Mouse (Mus musculus): ENCODE results near the gene Vapa.

Vapa gene

DNA sequence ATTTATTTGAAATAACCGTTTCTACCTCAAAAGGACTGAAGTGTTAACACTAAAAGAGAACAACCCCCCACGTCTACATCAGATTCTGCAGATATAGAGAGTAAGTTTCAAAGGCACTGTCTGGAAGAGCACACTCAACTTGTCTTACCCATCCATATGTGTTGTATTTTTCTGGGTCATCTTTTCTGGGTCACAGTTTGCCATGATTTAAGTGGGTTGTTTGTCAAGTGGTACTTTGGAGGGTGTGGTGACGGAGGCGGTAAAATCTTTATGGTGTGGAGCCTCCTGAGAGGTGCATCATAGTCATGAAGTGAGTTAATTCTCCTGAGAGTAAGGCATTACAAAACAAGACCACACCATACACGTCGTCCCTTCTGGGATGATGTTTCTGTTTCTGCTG, 12.2 kb upstream of the Vapa start:
- DNase-seq (ENCODE audit: low read depth, low spot score) = no peak

DNA sequence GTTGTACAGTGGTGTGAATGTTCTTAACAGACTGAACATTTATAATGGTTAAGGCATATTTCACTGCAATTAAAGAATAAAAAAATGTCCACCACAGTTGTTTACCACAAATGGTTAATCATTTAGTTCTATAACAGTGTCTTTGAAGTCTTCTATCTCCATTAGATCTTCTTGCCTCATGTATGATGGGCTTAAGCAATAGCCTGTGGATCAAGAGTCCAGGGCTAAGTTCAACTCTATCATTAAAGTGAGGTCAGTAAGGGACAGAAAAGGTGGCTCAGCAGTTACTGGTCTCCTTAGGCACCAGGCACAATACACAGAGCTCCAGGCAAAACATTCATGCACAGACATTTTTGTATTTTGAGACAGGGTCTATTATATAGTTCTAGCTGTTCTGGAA, 9.8 kb upstream of the Vapa start:
- no peak for DNase-seq (ENCODE audit: low read depth, low spot score)

GRCm38 (mm10) chr17:65618431-65618830, 5.1 kb upstream of the Vapa start:
- no peak for DNase-seq (ENCODE audit: low read depth, low spot score)

DNA sequence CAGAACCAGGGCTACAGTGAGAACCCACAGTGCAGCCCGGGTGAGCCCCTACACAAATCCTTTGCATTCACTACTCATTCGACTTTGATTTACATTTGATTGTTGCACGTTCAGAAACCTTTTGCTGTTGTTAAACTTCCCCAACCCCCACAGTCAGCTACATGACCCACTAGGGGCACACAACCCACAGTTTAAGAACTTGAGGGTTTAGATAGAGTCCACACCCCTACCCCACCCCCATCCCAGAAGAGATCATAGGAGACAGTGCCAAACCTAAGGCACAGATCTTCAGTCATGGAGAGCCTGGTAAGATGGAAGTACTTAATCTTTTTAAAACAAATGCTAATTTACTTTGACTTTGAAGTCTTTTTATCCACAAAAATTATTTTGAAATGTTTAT, 2.3 kb upstream of the Vapa start:
- DNase-seq (ENCODE audit: low read depth, low spot score) = no peak

DNA sequence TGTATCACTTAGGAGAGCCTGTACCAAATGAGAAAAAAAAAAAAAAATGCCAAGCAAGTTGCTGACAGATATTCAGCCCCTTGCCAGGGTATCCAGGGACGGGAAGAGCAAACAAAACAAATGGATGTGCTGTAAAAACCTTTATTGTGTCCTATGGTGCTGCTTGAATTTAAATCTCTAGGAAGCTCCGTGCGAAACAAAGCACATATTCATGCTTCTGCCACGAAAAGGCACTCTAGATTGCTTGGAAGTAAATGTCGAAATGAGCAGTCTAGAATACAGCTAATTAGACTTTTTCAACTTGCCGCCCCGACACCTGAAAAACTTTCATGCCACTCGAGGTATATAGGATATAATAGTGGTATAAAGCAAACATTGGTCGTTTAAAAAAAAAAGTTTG, 1.1 kb upstream of the Vapa start:
- DNase-seq (ENCODE audit: low read depth, low spot score) = no peak

GRCm38 (mm10) chr17:65613142-65613462, 253 bp downstream of the Vapa start:
- no peak for DNase-seq (ENCODE audit: low read depth, low spot score)

- DNase-seq (ENCODE audit: low read depth, low spot score) = peak; percentile 50
Observed at GRCm38 (mm10) chr17:65612391-65613141, 789 bp downstream of the Vapa start.

DNA sequence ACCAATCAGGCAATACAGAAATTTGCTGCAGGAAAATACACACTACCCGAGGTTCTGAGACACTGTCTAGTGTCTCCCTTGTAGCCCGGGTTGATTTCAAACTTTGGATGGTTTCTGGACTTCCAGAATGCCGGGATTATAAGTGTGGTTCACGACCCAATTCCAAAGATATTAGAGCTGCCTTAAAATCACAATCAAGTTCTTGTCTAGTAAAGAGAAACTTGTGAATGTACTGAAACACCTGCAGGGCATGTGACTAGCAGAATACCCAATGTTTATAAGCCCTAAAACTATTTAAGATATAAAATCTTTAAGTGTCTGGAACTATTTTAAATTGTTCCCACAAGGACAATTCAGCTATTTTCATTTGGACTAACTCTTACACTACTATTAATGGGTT, 1.6 kb downstream of the Vapa start:
- DNase-seq (ENCODE audit: low read depth, low spot score) = no peak

DNA sequence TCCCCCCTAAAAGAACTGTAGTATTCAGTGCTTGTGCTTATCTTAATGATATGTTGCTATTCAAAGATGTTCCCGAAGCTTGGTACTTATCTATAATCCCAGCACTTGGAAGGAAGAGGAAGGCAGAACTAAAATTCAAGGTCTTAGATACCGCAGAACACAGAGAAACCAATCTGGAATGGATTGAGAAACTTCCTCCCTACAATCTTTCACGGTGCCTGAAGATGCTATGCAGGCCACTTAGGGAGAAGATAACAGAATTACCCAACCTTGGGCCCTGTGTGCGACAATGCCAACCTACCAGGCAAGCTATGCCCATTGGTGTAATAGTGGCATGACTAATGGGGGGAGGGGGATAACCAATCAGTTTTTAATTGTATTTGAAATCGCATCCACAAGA, 4.6 kb downstream of the Vapa start:
- no peak for DNase-seq (ENCODE audit: low read depth, low spot score)

DNA sequence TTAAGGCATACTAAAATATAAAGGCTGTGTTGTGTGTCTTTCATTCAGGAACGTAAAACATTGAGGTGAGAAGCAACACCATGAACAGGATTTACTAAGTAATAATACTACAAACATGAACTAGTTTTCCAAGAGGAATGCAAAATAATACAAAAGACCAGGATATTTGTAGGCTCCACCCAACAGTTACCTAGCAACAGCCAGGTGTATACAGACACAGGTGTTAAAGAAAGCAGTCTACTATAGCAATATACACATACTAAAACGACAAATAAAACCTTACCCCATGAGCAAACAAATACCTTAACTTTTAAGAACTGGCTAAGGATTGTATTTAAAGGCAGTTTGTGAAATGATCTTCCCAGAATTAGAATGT, 5.1 kb downstream of the Vapa start:
- no peak for DNase-seq (ENCODE audit: low read depth, low spot score)

DNA sequence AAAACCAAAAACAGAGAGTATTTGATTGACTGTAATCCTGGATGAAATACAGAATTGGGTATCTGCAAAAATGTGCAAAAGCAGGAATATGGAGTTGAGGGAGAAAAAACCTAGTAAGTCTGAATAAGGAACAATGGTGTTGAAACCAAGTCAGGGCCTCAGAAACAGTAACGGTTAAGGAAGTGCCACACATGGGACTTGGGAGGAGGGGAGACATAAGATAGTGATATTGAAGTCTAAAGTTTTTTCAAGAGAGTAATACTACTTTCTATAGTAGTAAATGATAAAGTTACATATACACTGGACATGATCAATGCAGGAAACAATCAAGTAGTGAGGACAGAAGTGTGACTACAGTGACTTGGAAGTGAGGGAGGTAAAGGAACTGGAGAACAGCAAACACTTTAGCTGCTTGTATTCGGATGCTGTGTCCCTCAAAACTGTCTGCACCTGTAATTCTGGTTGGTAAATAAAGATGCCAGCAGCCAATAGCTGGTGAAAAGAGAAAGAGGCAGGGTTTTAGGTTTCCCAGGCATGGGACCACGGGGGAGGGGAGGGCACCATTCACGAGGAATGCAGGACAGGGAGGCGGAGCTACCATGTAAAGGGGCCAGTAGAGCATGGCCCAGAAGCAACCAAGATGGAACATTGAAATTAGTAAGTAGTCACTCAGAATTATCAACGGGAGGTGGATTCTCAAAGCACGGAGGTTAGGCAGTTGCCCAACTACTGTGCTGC, 5.6 kb downstream of the Vapa start:
- no peak for DNase-seq (ENCODE audit: low read depth, low spot score)

DNA sequence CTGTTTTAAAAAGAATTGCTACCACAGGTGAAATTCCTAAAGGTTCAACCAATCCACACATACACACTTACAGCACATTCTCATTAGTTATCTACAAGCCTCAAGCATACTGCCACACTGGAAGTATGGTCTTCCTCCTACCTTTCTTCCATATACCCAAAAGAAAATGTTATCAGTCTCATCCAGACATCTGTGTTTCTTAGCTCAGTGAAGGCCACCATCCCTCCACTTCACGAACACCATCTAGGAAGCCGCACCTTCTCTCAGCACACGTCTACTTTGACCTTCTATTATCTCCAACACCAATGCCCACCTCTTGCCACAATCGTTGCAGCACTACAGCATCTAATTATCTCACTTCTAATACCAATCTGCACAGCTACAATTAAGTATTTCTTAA, 7.3 kb downstream of the Vapa start:
- no peak for DNase-seq (ENCODE audit: low read depth, low spot score)

GRCm38 (mm10) chr17:65604892-65605291, 8.5 kb downstream of the Vapa start:
- DNase-seq (ENCODE audit: low read depth, low spot score) = no peak

DNA sequence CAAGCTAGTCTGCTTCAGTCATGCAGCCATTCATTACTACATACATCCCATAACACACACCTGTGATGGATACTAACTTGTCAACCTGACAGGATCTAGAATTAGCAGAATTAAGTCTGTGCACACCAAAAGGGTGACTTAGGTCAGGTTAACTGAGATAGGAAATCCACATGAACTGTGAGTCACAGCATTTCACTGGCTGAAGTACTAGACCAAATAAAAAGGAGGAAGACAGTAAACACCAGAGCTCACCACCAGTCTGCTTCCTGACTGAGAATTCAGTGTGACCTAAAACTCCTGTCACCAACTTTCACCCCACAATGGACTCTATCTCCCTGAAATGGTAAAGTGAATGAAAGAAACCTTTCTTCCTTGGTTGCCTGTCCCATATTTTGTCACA, 9.0 kb downstream of the Vapa start:
- DNase-seq (ENCODE audit: low read depth, low spot score) = no peak

DNA sequence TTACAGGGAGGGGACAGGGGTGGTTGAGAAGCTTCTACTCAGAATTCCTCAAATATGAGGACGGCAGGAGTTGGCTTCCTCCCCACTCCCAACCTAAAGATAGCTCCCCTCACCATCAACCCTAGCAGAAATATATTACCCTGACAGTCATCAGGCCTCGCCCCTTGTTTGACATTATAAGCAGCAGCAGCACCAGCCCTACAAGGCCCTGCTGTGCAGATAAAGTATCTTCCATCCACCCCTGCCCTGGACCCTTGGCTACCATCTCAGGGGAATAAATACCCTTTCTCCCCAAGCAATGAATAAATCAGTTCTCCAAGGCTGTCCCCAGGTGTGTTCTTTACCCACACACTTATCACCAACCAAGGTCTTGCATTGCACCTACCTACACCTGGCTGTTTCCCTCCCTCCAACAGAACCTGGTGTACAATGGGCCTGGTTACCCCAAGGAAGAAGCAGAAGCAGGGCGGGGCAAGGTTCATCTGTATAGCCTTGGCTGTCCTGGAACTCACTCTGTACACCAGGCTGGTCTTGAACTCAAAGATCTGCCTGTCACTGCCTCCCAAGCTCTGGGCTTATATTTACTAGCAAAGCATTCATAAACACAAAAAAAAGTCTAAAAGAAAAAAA, 15.4 kb downstream of the Vapa start:
- DNase-seq (ENCODE audit: low read depth, low spot score) = no peak

GRCm38 (mm10) chr17:65594687-65595086, 18.7 kb downstream of the Vapa start:
- DNase-seq (ENCODE audit: low read depth, low spot score) = no peak

- DNase-seq (ENCODE audit: low read depth, low spot score) = no peak
Observed at GRCm38 (mm10) chr17:65586892-65587291, 26.5 kb downstream of the Vapa start.

GRCm38 (mm10) chr17:65581440-65581839, 31.9 kb downstream of the Vapa start:
- DNase-seq (ENCODE audit: low read depth, low spot score) = no peak

- no peak for DNase-seq (ENCODE audit: low read depth, low spot score)
Observed at GRCm38 (mm10) chr17:65579766-65580165, 33.6 kb downstream of the Vapa start.

- DNase-seq (ENCODE audit: low read depth, low spot score) = peak; percentile 49
Observed at GRCm38 (mm10) chr17:65575339-65575738, 38.0 kb downstream of the Vapa start.

DNA sequence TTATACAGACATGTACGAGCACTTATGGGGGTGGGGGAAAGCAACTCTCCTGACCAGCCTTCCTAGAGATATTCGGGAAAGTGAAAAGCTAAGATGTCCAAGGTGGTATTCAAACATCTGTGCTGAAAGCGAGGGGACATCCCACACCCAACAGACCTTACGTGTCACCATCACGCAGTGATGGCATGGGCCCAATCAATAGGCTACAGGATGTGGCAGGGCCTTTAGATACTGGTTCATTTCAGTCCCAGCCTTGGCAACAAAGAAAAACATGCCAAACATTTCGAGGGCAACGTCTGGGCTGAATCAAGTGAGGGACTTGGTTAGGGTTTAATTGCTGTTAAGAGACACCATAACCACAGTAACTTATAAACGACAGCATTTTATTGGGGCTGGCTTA, 38.5 kb downstream of the Vapa start:
- DNase-seq (ENCODE audit: low read depth, low spot score) = no peak

- DNase-seq (ENCODE audit: low read depth, low spot score) = no peak
Observed at GRCm38 (mm10) chr17:65571866-65572265, 41.5 kb downstream of the Vapa start.

DNA sequence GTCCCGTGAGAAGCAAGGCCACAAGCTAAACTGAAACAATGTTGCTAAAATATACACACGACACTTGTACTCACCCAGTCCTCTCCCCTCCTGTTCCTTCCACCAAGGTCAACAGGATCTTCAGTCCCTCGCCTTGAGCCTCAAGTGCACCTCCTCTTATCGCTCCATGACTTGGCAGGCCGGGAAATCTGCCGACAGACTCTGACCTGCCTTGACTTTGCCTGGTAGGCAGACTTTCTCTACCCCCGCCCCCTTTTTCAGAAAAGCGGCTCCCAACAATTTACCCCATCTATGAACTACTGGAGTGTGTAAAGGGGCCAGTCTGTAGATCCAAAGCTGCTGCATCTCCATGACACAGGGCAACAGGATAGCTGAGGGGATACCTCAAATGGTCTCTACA, 41.9 kb downstream of the Vapa start:
- DNase-seq (ENCODE audit: low read depth, low spot score) = no peak
